Mouse (Mus musculus): ENCODE measurements around the gene Prss48.
A peak's percentile ranks its signal among the peaks of the same experiment; 100 is the strongest.

- no peak for TF ChIP-seq MYC (IDR thresholded peaks at IDR 0.05; ENCODE audit: low read depth, low read length)
- TF ChIP-seq CTCF (conservative IDR thresholded peaks at IDR 0.05 in 1 of 2, IDR thresholded peaks at IDR 0.05 in 1 of 2; ENCODE audit: low read depth in 2 of 2, low read length in 2 of 2): no peak
- no peak for TF ChIP-seq SIN3A (IDR thresholded peaks at IDR 0.05; ENCODE audit: low read length)
- no peak for TF ChIP-seq ZC3H11A (IDR thresholded peaks at IDR 0.05; ENCODE audit: low read depth, low read length)
- TF ChIP-seq POLR2A (IDR thresholded peaks at IDR 0.05; ENCODE audit: low read depth, low read length): no peak
- TF ChIP-seq USF2 (conservative IDR thresholded peaks at IDR 0.05; ENCODE audit: low read depth, low read length): no peak
- no peak for TF ChIP-seq ZNF384 (IDR thresholded peaks at IDR 0.05; ENCODE audit: low read depth, low read length)
- TF ChIP-seq ELF1 (IDR thresholded peaks at IDR 0.05; ENCODE audit: low read depth, low read length): no peak
- no peak for TF ChIP-seq HCFC1 (IDR thresholded peaks at IDR 0.05; ENCODE audit: low read depth, low read length)
- peak; percentile 49; the same call in 1 of the 2 replicates for TF ChIP-seq EP300 (IDR thresholded peaks at IDR 0.05; ENCODE audit: low read length)
Measured at GRCm38 (mm10) chr3:85952696-85953283, 49.5 kb downstream of the Prss48 start.
